Mouse (Mus musculus) megakaryocyte-erythroid progenitor cell, adult 5 weeks (primary cell): Measurements from ENCODE around the gene Zfp345. TPM values are rescaled to one million over a fixed set of nuclear protein-coding genes. Genes with fewer than 3 reads are reported as not detected.

Experiments used
- polyA plus RNA-seq: library from polyadenylated mRNA; stranded (reverse); fragments of >175 nt; gene quantifications from 2 replicates; pipeline ENCODE4 v1.2.3, GENCODE M21; 2012

The Zfp345 gene
- polyA plus RNA-seq, result 0.02 and 0.03 TPM in 2 replicates

DNA sequence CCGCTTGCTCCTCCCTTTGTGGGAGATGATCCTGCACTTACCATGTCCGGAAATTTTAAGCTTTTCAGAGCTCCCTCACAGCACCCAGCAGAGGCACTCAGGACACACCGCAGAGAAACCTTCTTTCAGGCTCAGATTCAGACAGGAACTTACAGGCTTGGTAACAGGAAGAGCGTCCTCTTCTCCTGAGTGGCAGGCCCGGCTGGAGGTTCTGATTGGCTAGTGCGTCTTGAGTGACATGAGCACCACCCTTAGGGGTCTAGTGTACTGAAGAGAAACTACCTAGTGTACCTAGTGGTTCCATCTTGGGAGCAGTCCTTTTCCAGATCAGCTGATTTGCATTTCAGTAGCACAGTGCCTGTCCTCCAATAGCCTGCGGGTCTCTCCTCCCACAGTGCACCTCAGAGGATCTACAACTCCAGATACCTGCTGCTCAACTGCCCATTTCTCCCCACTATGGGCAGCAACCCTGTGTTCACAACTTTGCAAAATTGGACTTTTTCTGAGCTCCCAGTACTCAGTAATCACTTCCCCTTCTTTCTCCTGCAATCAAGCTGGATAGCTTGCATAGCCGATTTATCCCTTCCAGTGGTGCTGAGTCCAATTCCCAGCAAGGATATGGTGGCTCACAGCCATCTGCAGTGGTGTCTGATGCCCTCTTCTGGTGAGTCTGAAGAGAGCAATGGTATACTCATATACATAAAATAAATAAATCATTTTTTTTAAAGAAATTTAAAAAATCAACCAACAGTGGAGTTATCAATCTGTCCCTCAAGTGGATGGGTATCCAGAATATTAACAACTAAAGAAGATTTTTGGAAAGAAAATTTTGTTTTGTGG lies at the start of gene Zfp345:
TSS of gene Zfp345 (minus strand) at position 153 of the 840 bp plus-strand sequence.

DNA sequence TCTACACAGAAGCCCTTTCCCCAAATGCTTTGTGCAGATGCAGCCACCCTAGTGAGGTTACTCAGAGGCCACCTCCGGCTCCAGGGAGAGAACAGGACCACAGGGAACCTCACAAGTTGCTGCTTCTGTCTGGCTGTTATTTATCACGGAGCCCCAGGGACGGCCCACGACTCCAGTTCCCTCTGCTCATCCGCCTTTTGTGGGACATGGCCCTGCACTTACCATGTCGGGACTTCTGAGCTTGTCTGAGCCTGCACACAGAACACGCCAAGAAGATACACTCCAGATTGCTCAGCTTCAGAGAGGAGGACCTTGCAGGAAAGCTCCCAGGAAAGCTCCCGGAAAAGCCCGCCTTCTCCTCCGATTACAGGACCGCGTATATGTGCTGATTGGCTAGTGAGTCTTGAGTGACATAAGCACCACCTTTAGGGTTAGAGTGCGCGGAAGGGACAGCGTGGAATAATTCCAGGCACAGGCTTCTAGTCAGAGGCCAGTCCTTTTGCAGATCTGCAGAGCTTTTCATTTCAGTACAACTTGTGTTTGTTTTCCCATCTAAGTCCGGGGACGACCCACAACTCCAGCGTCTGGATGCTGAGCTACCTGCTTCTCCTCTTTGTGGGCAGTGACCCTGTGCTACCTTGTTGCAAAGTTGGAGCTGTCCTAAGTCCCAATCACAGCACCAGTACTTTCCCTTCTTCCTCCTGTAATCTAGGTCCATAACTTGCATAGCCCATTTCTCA lies 33.5 kb downstream of the Zfp345 start, which contains the start of gene Zfp442:
TSS of gene Zfp442 (minus strand) at position 307 of the 740 bp plus-strand sequence.

Other genes starting within 250 kb of the Zfp345 start
- gene Gm21994, start 229.5 kb downstream of the Zfp345 start, polyA plus RNA-seq, result 0.09 and 0.27 TPM in 2 replicates
- gene Gm14124, start 227.6 kb downstream of the Zfp345 start, polyA plus RNA-seq, result not detected in 2 replicates
- not detected in 2 replicates for gene Gm10130, start 161.4 kb downstream of the Zfp345 start, polyA plus RNA-seq
- not detected in 2 replicates for gene 3300002I08Rik, start 122.3 kb downstream of the Zfp345 start, polyA plus RNA-seq
- 0.22 TPM in 1 of 2 replicates, not detected in the other for gene Zfp442, start 33.6 kb downstream of the Zfp345 start, polyA plus RNA-seq
- 17.2 and 25.7 TPM in 2 replicates for gene Cst7, start 85.3 kb upstream of the Zfp345 start, polyA plus RNA-seq
- 74.8 and 94.2 TPM in 2 replicates for gene Apmap, start 123.5 kb upstream of the Zfp345 start, polyA plus RNA-seq
- 7.0 and 10.9 TPM in 2 replicates for gene Acss1, start 183.4 kb upstream of the Zfp345 start, polyA plus RNA-seq
- not detected in 2 replicates for gene Vsx1, start 204.3 kb upstream of the Zfp345 start, polyA plus RNA-seq